In genomic region chr12:110442238-110442637, GRCm38 (mm10) we compare ENCODE assay signal across 18 mouse cellular contexts.
"Had no signal": no experiment of that assay in that cellular context is flagged by ENCODE, and none has a peak within 500 bp of the region (broad histone marks: within the 10 kb centered on the region; RNA-seq: fewer than 3 reads in every experiment).

No protein-coding gene starts in this region.

- ATAC-seq: liver, embryonic 12.5 days; midbrain, embryonic 13.5 days; midbrain, embryonic 16.5 days had no signal

- H3K9me3 ChIP-seq: kidney, embryonic 15.5 days; liver, embryonic 15.5 days; lung, embryonic 15.5 days; midbrain, embryonic 13.5 days had no signal

- H3K4me2 ChIP-seq: kidney, embryonic 15.5 days; liver, embryonic 12.5 days; liver, embryonic 15.5 days; lung, embryonic 15.5 days; midbrain, embryonic 13.5 days had no signal

- H3K27ac ChIP-seq: kidney, embryonic 15.5 days; left cerebral cortex, adult 2 months; liver, embryonic 12.5 days; liver, embryonic 15.5 days; lung, embryonic 15.5 days; midbrain, embryonic 10.5 days; midbrain, embryonic 13.5 days had no signal

- DNase-seq: kidney, adult 18-20 months; kidney, postnatal 36 days; layer of hippocampus, postnatal 36 days; lung, adult 18-20 months; lung, postnatal 10 days; lung, postnatal 36 days; right cerebral cortex, postnatal 4 days; spleen, adult 18-20 months; thymus, postnatal 25 days had no signal

- H3K9ac ChIP-seq: kidney, embryonic 15.5 days; liver, embryonic 12.5 days; liver, embryonic 15.5 days; lung, embryonic 15.5 days; midbrain, embryonic 13.5 days had no signal

- H3K4me3 ChIP-seq: kidney, embryonic 15.5 days; left cerebral cortex, adult 2 months; liver, embryonic 12.5 days; liver, embryonic 15.5 days; lung, embryonic 15.5 days; megakaryocyte, embryonic 14.5 days; midbrain, embryonic 10.5 days; midbrain, embryonic 13.5 days had no signal

- H3K36me3 ChIP-seq: kidney, embryonic 15.5 days; liver, embryonic 12.5 days; liver, embryonic 15.5 days; lung, embryonic 15.5 days; midbrain, embryonic 10.5 days; midbrain, embryonic 13.5 days had no signal
